ENCODE assay signal across 8 mouse cellular contexts in genomic region chr4:137497892-137498722, GRCm38 (mm10). TPM values are rescaled to one million over a fixed set of nuclear protein-coding genes. Genes with fewer than 3 reads are reported as not detected.
DNase-seq lines count a peak whose midpoint lies in the region; ATAC-seq and TF ChIP-seq lines count a peak whose summit lies in the region.

No protein-coding gene starts in this region.

- no peak for TF ChIP-seq CTCF in liver, postnatal 0 days (IDR thresholded peaks at IDR 0.05; ENCODE audit: low read depth)

- H3K4me1 ChIP-seq in intestine, embryonic 16.5 days (ENCODE audit: control insufficient read depth, insufficient read depth, low read length): peaks cover 61% of the 10 kb centered on the region
- peaks cover 18% of the 10 kb centered on the region for H3K4me1 ChIP-seq in liver, postnatal 0 days (ENCODE audit: insufficient read depth)

- H3K27ac ChIP-seq in intestine, embryonic 16.5 days (ENCODE audit: low read length): peak overlapping the region; percentile 83
- H3K27ac ChIP-seq in liver, postnatal 0 days (ENCODE audit: low read depth): peak overlapping the region; percentile 59

- H3K27me3 ChIP-seq in intestine, embryonic 16.5 days (replicated peaks; ENCODE audit: control insufficient read depth, insufficient read depth, low read length): no peaks in the 10 kb centered on the region
- no peaks in the 10 kb centered on the region for H3K27me3 ChIP-seq in liver, postnatal 0 days (ENCODE audit: insufficient read depth, low read length)

- H3K36me3 ChIP-seq in intestine, embryonic 16.5 days (ENCODE audit: control insufficient read depth, insufficient read depth, low read length): peaks cover 5% of the 10 kb centered on the region; the same call in 1 of the 2 replicates
- H3K36me3 ChIP-seq in liver, postnatal 0 days (replicated peaks; ENCODE audit: insufficient read depth, low read length): no peaks in the 10 kb centered on the region

- no peaks in the 10 kb centered on the region for H3K9me3 ChIP-seq in intestine, embryonic 16.5 days (ENCODE audit: control insufficient read depth, low read length)
- H3K9me3 ChIP-seq in liver, postnatal 0 days (ENCODE audit: low read length): no peaks in the 10 kb centered on the region

- intact Hi-C loops in gastrocnemius, postnatal 36 days (cut with DNase I): no loop called here

- peak overlapping the region; percentile 21; the same call in 1 of the 2 replicates for H3K4me2 ChIP-seq in intestine, embryonic 16.5 days (ENCODE audit: low read depth, low read length)
- no peak overlapping the region for H3K4me2 ChIP-seq in liver, postnatal 0 days (ENCODE audit: low read depth, low read length)

- H3K4me3 ChIP-seq in intestine, embryonic 16.5 days (ENCODE audit: low read length): no peak overlapping the region
- no peak overlapping the region for H3K4me3 ChIP-seq in liver, postnatal 0 days (ENCODE audit: low read depth, low read length)

- peak; percentile 18; the same call in 1 of the 2 replicates for ATAC-seq in intestine, embryonic 16.5 days
- peak; percentile 30 for ATAC-seq in liver, postnatal 0 days
- ATAC-seq in erythroid progenitor cell, adult 5-6 weeks (replicated peaks; ENCODE audit: low FRiP score, poor library complexity, severe bottlenecking): no peak

- 34% methylated on average over 9 of the region's 9 CpGs for WGBS in intestine, embryonic 16.5 days
- 51% methylated on average over 9 of the region's 9 CpGs for WGBS in liver, postnatal 0 days (ENCODE audit: insufficient replicate concordance)

- TF ChIP-seq EP300 in liver, postnatal 0 days (IDR thresholded peaks at IDR 0.05; ENCODE audit: low read depth): 0 out of 2 replicates have a peak, but pooled peaks have one; percentile 24

- DNase-seq in ovary, adult 18-20 months (ENCODE audit: low spot score): peak; percentile 32
- DNase-seq in ovary, postnatal 14 days (ENCODE audit: low spot score): no peak
- peak; percentile 44 to 53 for DNase-seq in gastrocnemius, postnatal 36 days
- peak; percentile 39 for DNase-seq in liver, postnatal 0 days
- DNase-seq in natural killer cell, adult 2 months (ENCODE audit: low spot score in 2 of 2): no peak
- no peak for DNase-seq in right cerebral cortex, postnatal 14 days

- H3K9ac ChIP-seq in intestine, embryonic 16.5 days (ENCODE audit: low read depth, low read length): peak overlapping the region; percentile 44; the same call in 1 of the 2 replicates
- no peak overlapping the region for H3K9ac ChIP-seq in liver, postnatal 0 days (replicated peaks)

RNA-seq across cellular contexts. Expression of gene Hspg2, which starts 29.5 kb away (rescaled TPM):
- 10 to 100 TPM; 84.4 to 94.7 TPM for total RNA-seq in gastrocnemius, postnatal 36 days (2021)
- 24.5 TPM in 2 replicates for polyA plus RNA-seq in intestine, embryonic 16.5 days (2015; fragmentation: Nextera tagmentation; extraction: Ambion mirVana)
- 5.1 TPM in 2 replicates for polyA plus RNA-seq in liver, postnatal 0 days (2015; fragmentation: Nextera tagmentation; extraction: Ambion mirVana)
- not detected in 2 replicates for total RNA-seq in erythroid progenitor cell, adult 5-6 weeks (2015; ENCODE audit: low replicate concordance)
- 0.13 TPM in 1 of 2 replicates, not detected in the other for total RNA-seq in erythroid progenitor cell, adult 5-6 weeks (2017; ENCODE audit: low replicate concordance)

RNA-seq across cellular contexts. Expression of gene 1700013G24Rik, which starts 45.0 kb away (rescaled TPM):
- not detected for total RNA-seq in gastrocnemius, postnatal 36 days (2021)
- not detected in 2 replicates for polyA plus RNA-seq in intestine, embryonic 16.5 days (2015; fragmentation: Nextera tagmentation; extraction: Ambion mirVana)
- not detected in 2 replicates for polyA plus RNA-seq in liver, postnatal 0 days (2015; fragmentation: Nextera tagmentation; extraction: Ambion mirVana)
- not detected in 2 replicates for total RNA-seq in erythroid progenitor cell, adult 5-6 weeks (2015; ENCODE audit: low replicate concordance)
- not detected in 2 replicates for total RNA-seq in erythroid progenitor cell, adult 5-6 weeks (2017; ENCODE audit: low replicate concordance)

Comparison
In these comparisons a context has a peak if more than half of its experiments do, and no peak if none do; other contexts are left out.
1. DNase-seq: peak in ovary, adult 18-20 months (single experiment), gastrocnemius, postnatal 36 days (2 of 2) and liver, postnatal 0 days (single experiment); none in ovary, postnatal 14 days (single experiment), natural killer cell, adult 2 months (0 of 2) and right cerebral cortex, postnatal 14 days (single experiment).
2. RNA of gene Hspg2, which starts 29.5 kb away (total RNA-seq): 84.4 to 94.7 TPM in gastrocnemius, postnatal 36 days; 0.13 TPM in erythroid progenitor cell, adult 5-6 weeks; every median in the first group is over 10 times any median in the second.